Mouse (Mus musculus): Measurements from ENCODE around the gene Plcd3. TPM values are rescaled to one million over a fixed set of nuclear protein-coding genes. Genes with fewer than 3 reads are reported as not detected.

Gene Plcd3
- 10 to 100 TPM; 11.0 to 15.3 (median 12.8) TPM for total RNA-seq (2022)

DNA sequence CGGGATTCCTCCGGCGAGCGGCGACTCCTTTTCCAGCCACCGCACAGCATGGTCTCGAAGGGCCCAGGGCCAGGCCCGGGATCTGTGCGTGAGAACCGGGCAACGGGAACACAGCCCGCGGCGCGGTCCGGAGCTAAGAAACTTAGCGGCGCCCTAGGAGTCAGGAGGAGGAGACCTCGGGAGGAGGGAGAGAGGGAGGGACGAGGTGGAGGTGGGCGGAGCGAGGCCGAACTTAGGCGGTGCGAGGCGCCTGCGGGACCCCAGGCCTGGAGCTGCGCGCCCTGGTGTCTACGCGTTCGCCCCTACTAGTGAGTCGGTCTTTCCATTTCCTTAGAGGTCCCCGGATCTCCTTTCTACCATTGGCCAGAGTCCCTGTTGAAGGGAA, at the start of gene Plcd3, which contains the start of gene Acbd4:
Plcd3 (minus strand) TSS at position 178 of the 385 bp plus-strand sequence.
Acbd4 (plus strand) TSS at position 202 of the 385 bp plus-strand sequence.
- peak in 1 of 2 experiments; percentile 64 for DNase-seq (ENCODE audit: low spot score in 2 of 2)

DNA sequence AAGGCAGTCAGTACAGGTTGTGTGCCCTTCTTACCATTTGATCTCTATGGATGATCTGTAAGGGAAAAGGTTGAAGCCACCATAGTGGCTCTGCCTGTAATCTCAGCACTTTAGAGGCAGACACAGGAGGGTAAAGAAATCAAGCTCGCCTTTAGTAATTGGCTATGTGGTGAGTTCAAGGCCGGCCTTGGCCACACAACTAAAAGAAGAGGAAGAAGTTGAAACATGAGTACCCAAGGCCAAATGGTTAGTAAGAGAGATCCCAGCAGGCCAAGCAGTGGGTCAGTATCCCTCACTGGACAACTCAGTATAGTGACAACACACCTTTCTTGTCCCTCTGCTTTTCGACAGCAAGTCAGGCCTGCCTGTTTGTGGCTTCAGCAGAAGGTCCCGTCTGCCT, 48.3 kb upstream of the Plcd3 start:
- DNase-seq (ENCODE audit: low spot score in 2 of 2), result no peak

DNA sequence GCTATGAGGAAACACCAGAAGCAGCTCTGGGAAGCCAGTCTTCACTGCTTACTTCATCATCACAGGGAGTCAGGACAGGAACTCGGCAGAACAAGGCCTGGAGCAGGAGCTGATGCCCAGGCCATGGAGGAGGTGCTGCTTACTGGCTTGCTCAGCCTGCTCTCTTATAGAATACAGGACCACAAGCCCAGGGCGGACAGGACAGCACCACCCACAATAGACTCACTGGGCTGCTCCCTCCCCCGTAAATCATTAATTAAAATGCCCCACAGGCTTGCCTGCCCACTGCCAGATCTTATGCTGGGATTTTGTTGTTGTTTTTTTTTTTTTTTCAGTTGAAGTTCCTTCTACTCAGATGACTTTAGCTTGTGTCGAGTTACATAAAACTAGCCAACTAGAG, 46.3 kb upstream of the Plcd3 start:
- DNase-seq (ENCODE audit: low spot score in 2 of 2), result no peak

DNA sequence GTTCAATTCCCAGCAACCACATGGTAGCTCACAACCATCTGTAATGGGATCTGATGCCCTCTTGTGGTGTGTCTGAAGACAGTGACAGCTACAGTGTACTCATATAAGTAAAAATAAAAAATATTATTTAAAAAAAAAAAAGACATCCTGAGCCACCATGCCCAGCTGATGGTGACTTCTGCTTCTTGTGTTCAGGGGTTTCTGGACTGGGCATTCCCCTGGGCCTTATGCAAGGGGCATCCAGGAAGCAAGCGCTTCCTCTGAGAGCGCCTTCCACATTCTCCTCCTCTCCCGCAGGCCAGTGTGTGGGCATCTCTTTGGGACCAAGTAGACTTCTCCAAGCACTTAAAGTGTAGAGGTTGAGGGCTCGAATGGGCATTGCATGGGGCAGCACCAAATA, 44.9 kb upstream of the Plcd3 start:
- no peak for DNase-seq (ENCODE audit: low spot score in 2 of 2)

DNA sequence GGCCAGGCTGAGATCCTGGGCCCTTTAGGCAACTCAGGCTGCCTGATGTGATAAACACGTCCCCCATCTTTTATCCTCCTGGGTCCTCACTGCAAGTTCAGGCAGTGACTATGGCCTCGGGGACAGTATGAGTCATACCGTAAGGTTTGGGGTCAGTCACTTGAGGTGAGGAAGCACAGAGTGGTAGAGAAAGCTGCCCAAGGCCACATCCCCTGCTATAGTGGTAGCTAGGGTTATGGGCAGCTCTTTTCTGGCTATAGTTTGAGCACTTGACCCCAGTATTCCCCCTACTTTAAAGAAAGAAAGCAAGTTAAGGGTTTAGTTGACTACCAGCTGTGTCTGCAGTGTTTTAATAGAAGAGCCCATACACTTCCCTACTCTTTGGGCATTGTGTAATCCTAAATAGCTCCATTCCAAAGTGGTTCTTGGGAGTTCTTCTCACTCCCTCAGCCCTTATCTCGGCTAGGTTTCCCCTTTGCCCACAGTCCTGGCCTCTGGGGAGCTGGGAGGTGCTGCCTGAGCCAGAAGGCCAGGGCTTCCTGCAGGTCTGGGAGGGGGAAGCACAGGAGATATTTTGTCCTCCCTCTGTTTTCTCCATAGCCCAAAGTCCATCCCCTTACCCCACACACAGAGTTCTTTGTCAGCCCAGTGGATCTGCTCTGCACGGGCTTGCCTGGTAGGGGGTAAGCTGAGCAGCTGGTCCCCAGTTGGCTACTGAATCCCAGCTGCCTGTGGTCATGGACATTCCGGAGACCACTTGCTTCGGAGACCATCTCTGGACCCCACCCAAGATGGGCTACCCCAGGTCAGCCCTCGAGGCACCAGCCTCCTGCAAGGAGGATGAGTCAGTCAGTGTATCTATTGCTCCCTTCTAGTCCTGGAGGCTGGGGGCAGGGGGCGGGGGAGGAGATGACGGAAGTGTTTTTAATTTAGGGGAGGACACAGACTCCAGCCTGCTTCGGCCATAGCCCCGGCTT, 43.1 kb upstream of the Plcd3 start:
- no peak for DNase-seq (ENCODE audit: low spot score in 2 of 2)

DNA sequence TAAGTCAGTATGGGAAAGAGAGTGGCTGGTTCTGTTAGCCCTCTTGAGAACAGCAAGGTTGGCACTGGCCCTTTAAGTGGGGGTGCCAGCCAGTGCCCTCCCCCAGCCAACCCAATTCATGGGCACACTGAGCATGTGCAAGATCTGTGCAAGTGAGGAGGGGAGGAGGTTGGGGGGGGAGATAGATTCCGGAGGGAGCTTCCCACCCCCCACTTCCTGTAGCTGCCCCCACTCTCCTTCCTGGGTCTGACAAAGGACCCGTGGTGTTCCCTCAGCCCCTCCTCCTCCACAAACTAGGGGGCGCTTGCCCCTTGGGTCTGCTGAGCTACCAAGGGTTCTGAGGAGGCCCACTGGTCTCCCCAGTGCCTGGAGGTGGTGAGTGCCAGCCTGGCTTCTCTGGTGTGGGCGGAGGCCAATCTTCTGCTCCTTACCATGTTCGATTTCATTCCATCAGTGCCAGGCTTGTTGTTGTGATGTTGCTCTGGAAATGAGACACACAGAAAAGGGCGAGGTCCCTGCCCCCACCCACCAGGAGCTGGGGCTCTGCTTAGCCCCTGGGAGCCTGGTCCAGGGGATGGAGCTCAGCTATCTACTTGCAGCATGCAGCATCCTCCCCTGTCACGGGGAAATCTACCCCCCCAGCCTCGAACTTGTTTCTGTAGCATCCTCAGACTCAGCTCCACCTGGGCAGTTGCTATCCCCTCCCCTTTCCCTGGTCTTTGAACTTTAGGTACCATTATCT, 41.2 kb upstream of the Plcd3 start:
- DNase-seq (ENCODE audit: low spot score in 2 of 2), result peak; percentile 89 to 91

DNA sequence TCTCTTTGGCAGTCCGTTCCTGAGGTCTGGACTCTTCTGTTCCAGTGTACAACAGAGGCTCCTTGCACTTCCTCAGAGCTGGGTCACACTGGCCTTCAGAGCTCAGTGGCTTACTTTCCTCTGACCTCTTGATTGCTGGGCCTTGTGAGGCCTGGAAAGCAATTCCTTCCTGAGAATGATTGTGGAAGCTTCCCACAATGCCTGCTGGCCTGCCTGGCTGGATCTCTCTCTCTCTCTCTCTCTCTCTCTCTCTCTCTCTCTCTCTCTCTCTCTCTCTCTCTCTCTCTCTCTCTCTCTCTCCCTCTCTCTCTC, 40.4 kb upstream of the Plcd3 start:
- DNase-seq (ENCODE audit: low spot score in 2 of 2), result no peak

DNA sequence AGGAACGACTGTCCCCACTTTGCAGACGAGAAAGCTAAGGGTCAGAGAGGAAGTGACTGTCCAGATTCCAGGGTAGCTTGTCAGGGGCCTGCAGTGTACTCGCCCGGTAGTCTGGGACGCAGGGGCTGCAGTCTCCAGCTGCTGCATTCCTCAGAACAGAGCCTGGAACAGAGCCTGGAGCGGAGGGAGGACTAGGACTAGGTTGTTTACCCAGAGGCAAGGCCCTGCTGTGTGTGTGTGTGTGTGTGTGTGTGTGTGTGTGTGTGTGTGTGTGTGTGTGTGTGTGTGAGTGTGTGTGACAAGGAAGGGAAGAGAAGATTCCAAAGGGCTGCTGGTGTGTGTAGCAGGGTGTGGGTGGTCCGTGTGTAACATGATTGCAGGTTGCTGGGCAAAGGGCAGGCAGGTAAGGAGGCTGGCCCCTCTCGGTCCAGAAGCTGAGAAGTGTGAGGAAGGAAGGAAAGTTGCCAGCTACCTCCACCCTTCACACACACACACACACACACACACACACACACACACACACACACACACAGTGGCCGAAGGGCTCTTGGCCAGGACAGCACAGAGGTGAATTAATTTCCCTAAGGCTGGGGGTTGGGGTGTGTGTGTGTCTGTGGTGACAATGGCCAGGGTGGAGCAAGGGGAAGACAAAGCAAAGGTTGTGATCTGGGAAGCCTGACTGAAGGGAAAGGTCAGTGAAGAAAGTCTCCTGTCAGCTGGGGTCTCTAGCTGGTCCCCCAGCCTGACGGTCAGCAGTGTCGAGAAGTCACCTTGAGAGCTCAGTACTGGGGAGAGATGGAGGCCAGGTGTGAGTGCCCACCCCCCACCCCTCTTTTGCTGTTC, 39.9 kb upstream of the Plcd3 start:
- DNase-seq (ENCODE audit: low spot score in 2 of 2), result no peak

DNA sequence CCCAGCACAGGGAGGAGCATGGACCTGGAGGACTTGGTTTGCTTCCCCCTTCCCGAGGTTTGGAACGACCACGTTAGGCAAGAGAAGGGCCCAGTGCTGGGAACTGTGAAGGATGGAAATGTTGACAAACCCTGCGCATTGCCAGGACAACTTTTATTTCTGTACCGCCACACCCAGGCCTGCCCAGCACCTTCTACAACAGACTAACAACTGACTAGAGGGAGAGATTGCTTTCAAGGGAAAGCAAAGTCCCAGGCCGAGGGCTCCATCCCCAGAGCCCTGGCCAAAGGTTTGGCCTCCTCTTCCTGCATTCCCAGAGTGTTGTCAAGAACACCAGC, 39.3 kb upstream of the Plcd3 start:
- DNase-seq (ENCODE audit: low spot score in 2 of 2), result no peak

DNA sequence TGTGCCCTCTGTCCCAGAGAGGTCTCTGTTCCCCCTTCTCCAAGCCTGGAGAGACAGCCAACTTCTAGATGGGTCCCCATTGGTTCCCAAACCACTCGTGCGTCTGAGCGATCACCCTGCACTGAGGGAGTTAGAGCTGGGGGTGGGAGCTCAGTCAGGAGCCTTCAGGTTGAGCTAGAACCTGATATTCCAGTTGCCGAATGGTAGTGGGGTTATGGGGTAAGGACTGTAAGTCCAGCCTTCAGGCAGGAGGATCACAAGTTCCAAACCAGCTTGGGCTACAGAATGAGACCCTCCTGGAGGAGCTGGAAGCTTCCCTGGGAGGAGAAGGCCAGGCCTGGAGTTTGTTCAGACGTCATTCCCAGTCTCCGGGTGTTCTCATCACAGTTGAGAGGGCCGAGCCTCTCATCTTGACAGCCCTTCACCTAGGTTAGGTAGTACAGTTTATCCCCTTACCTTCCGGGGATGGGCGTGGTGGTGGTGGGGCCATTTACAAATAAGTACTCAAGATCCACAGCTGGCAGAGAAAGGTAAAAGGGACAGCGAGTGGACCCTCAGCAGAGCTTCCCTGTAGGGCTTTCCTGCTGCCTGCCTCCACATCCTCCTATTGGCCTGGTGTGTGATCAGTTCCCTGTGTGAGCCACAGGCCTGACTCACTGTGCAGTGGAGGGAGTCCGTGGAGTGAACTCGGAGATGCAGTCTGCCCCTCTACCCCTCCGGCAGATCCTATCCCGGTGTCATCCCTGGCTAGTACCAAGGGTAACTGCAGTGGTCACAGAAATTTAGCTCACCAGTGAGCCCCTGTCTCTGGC, 38.7 kb upstream of the Plcd3 start:
- DNase-seq (ENCODE audit: low spot score in 2 of 2), result no peak

DNA sequence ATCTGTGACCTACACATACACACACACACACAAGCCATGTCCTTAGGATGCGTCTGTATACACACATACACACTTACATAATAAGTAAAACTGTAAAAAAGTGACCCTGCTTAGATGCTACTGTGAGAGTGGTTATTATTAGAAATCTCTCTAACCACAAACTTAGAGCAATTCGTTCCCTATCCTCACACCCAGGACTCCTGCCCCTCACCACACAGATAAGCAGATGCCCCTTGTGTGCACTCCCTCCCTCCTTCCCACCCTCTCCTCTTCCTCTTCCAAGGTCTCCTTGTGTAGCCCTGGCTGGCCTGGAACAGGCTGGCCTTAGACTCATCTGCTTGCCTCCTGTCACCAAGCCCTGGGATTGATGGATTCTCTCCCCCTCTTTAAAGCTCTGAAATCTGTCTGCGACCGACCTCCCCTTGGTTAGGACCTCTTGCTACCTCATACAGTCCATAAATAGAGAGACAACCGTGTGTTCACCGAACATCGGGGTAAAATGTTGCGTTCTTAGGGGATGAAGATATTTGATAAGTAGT, 34.6 kb upstream of the Plcd3 start:
- no peak for DNase-seq (ENCODE audit: low spot score in 2 of 2)

DNA sequence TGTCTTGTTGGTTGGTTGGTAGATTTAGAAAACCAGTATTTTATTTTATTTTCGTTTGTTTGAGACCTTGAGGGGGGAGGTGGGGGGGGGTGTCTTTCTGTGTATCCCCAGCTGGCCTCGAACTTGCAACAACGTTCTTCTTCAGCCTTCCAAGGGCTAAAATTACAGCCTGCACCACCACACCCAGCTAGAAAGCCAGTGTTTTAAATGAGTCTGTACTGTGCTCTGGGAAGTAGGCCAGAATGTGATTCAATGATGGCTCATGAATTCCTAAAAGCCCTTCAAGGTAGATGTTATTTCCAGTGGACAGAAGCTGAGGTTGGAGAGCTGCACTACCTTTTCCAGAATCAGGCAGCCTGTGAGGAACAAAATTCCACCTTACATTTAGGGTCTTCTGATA, 32.8 kb upstream of the Plcd3 start:
- DNase-seq (ENCODE audit: low spot score in 2 of 2), result no peak

DNA sequence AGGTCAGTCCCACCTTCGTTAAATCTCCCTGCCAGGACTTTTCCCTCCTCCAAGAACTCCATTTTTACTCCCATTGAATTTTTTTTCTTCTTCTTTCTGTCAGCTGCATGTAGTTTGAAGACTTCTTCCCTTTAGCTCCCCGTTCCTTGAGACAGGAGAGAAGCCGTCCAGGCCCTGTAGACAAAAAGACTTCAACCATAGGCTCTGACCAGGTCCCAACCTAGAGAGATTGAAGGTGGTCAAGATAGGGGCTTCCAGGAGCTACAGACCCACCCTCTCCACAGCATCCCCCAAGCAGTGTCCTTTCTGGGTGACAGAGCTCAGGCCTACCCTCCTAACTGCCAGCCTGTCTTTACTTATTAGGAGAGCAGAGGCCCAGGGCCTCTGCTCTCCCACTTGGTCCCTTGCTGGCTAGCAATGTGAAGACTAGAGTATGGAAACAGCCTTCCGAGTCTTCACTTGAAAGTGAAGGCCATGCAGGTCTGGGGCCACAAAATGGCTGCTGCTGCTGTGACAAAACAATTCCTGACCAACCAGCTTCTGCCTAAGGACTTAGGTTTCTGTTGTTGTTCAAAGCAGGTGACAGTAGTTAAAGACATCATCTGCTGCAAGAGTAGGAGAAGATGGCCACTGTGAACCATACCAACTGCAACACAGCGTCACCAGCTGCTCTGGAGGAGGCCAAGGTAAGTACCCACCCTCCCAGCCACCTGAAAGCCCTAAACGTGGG, 32.2 kb upstream of the Plcd3 start:
- DNase-seq (ENCODE audit: low spot score in 2 of 2), result no peak

DNA sequence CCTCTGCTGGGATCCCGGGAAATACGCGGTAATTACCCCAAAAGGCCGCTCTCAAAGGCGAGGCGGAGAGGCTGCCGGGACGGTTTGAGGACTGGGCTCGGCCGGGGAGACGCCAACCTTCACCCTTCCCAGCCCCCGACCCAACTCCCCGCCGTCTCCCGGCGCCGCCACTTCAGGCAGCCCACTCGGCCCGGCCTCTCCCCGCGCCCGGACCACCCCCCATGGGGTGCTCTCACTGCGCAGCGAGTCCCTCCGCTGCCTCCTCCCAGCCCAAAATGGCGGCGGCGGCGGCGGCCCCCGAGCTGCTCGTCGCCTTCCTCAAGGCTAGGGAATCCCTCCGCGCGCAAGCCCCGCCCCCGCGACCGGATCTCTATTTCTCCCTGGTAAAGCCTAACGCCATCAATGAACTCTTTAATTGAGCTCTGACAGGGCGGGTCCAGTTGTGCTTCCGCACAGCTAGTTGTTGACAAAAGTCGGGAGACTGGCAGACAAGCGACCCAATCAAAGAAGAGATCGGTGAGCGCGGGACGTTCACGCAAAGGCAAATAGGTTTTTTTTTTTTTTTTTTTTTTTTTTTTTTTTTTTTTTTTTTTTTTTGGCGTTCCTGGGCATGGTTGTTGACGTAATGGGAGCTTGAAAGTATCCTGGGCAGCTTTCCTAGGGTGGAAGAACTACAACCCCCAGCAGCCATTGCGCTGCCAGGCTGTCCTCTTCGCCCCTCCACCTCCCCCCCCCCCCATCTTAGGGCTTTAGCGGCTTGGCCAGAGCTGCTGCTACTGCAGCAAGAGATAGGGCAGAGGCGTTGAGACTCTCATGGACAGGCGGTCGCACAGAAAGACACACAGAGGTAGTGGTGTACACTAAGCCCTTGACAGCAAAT, 31.4 kb upstream of the Plcd3 start:
- DNase-seq (ENCODE audit: low spot score in 2 of 2), result peak; percentile 100

DNA sequence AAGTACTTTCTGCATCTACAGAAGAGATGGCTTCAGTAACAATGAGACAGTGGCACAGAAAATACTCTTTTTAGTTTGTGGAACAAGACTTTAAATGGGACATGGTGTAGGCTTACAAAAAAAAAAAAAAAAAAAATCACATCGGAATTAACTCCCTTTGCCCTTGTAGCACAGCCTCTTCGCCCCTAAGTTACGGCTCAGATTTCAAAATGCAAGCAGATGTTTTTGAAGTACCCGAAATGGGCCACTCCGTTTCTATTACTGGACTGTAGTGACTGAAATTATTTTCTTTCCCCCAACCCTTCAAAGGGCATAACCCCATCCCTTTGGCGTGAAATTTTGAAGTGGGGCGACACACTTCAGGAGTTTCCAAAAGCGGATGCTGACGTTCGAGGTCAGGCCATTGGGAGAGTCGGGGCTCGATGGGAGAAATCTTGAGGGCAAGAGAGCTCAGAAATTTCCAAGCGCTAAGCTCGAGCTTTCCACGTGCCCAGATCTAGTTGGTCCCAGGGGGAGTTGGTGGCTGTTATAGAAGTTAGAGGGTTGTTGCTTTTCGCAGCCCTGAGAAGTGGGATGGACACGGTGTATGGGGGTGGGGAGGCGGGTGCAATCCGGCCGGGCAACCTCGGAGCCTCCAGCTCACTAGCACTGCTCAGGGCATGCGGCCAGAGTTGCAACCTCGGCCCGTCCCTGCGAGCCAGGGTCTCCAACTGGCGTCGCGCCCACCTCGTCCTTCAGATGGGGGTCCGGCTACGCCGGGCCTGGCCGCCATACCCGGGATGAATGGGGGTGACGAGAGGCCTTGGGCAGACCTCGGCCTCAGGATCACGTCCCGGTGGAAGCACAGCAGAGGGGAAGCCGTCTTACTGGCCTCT, 30.5 kb upstream of the Plcd3 start, which contains the start of gene Hexim2:
Hexim2 (plus strand) TSS at position 729 of the 875 bp plus-strand sequence.
- peak in 1 of 2 experiments; percentile 57 for DNase-seq (ENCODE audit: low spot score in 2 of 2)

DNA sequence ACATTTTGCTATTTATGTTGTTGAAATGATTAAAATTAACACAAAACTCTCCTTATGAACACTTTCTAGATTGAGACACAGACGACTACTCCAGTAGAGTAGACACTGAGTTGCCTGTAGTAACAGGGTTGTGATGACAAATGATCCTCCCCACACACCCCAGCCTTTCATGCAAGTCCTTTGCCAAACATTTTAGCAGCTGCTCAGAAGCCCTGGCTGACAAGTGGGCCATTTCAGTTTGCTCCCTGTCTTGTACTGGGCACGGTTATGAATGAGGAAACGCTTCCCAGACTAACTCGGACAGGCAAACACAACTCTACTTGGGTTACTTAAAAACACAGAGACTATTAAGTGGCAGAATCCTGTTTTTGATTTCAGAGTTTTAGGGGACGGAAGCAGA, 18.9 kb upstream of the Plcd3 start:
- no peak for DNase-seq (ENCODE audit: low spot score in 2 of 2)

DNA sequence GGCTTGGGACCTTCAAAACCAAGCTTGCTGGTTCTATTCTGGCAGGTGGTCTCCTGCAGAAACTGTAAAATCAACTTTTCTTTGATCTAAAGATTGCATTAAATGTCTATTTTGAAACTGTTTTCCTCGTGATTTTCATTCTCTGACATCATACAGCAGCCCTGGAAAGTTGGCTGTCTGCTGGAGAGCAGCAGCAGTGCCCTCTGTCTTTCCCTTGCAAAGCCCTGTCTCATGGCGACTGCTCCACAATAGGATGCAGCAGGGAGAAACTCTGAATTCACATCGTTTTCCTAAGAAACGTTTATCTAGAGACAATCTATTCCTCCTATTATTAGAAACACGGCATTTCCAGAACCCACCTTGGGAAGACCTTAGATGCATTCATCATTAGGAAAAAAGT, 18.2 kb upstream of the Plcd3 start:
- DNase-seq (ENCODE audit: low spot score in 2 of 2), result no peak

DNA sequence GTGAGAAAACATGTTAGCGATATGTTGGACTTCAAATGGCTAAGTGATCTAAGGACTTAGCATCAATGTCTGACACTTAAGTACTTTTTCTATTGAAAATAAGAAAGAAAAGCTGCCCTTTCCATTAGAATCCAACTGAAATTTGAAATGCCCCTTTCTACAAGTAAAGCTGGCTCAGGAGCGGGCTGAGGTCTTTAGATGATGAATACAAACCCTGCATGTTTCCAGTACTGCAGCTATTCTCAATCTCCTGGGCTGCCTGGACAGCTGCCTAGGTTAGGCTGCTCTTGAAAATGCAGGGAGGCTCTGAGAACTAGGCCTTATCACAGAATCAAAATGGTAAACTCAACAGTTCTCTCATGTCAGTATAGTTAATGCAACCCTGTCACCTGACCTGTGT, 17.4 kb upstream of the Plcd3 start:
- no peak for DNase-seq (ENCODE audit: low spot score in 2 of 2)
